ENCODE assay signal across 20 mouse cellular contexts in the genomic region with DNA sequence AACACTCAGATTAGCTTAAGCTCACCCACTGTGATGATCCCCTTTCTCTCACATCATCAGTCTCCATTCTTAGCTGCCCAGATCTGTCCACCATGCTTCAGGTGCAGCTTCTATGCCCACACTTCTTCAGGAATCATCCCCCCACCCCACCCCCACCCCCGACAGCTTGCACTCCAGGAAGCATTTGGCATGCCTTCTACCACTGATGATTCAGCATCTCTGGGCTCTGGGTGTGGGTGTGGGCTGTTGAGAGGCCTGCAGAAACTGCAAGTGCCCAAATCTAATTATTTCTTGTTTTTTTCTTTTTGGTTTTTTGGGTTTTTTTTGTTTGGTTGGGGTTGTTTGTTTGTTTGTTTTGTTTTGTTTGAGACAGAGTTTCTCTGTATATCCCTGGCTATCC. TPM values are rescaled to one million over a fixed set of nuclear protein-coding genes. Genes with fewer than 3 reads are reported as not detected.
A peak's percentile ranks its signal among the peaks of the same experiment; 100 is the strongest.
DNase-seq lines count a peak whose midpoint lies in the region; ATAC-seq lines count a peak whose summit lies in the region.
"Had no signal": no experiment of that assay in that cellular context is flagged by ENCODE, and none has a peak within 500 bp of the region (broad histone marks: within the 10 kb centered on the region; RNA-seq: fewer than 3 reads in every experiment).

No protein-coding gene starts in this region.

- WGBS in kidney, embryonic 15.5 days, result 63% methylated on average over 1 of the region's 1 CpGs

- no peak overlapping the region for H3K4me3 ChIP-seq in kidney, embryonic 15.5 days (replicated peaks)
- H3K4me3 ChIP-seq: embryonic facial prominence, embryonic 13.5 days; forebrain, embryonic 12.5 days; gastrocnemius, adult 2 months; heart, embryonic 13.5 days; hindbrain, embryonic 15.5 days had no signal

- 0 out of 2 replicates have a peak, but pooled peaks cover 3% of the 10 kb centered on the region for H3K4me1 ChIP-seq in kidney, embryonic 15.5 days
- H3K4me1 ChIP-seq: forebrain, embryonic 12.5 days; hindbrain, embryonic 15.5 days had no signal

- no peak overlapping the region for H3K9ac ChIP-seq in kidney, embryonic 15.5 days
- H3K9ac ChIP-seq: embryonic facial prominence, embryonic 13.5 days; forebrain, embryonic 12.5 days; heart, embryonic 13.5 days; hindbrain, embryonic 15.5 days had no signal

- H3K27me3 ChIP-seq in kidney, embryonic 15.5 days, result no peaks in the 10 kb centered on the region
- H3K27me3 ChIP-seq: embryonic facial prominence, embryonic 13.5 days; forebrain, embryonic 12.5 days; heart, embryonic 13.5 days; hindbrain, embryonic 15.5 days had no signal

- no peaks in the 10 kb centered on the region for H3K36me3 ChIP-seq in kidney, embryonic 15.5 days
- H3K36me3 ChIP-seq: embryonic facial prominence, embryonic 13.5 days; forebrain, embryonic 12.5 days; heart, embryonic 13.5 days; hindbrain, embryonic 15.5 days had no signal

- H3K27ac ChIP-seq in kidney, embryonic 15.5 days, result no peak overlapping the region
- H3K27ac ChIP-seq: embryonic facial prominence, embryonic 13.5 days; forebrain, embryonic 12.5 days; gastrocnemius, adult 2 months; hindbrain, embryonic 15.5 days had no signal

- no peak overlapping the region for H3K4me2 ChIP-seq in kidney, embryonic 15.5 days
- H3K4me2 ChIP-seq: embryonic facial prominence, embryonic 13.5 days; forebrain, embryonic 12.5 days; heart, embryonic 13.5 days; hindbrain, embryonic 15.5 days had no signal

- no peaks in the 10 kb centered on the region for H3K9me3 ChIP-seq in kidney, embryonic 15.5 days (replicated peaks)
- H3K9me3 ChIP-seq: embryonic facial prominence, embryonic 13.5 days; forebrain, embryonic 12.5 days; heart, embryonic 13.5 days; hindbrain, embryonic 15.5 days had no signal

- no peak for DNase-seq in kidney, postnatal 14 days
- peak; percentile 34 for DNase-seq in right cerebral cortex, adult 18-20 months
- no peak for DNase-seq in right cerebral cortex, postnatal 4 days
- DNase-seq in 416B (ENCODE audit: low read depth), result peak; percentile 53
- DNase-seq in brain, adult 2 months (ENCODE audit: low read depth, low spot score), result peak; percentile 74
- DNase-seq in kidney, adult 18-20 months, result no peak
- DNase-seq in adipocyte (ENCODE audit: low spot score), result no peak
- DNase-seq: adrenal gland, postnatal 25 days; cerebellum, adult 2 months; cerebellum, postnatal 25 days; gastrocnemius, adult 2 months; gastrocnemius, postnatal 25 days; heart, postnatal 36 days had no signal

- ATAC-seq in kidney, embryonic 15.5 days (replicated peaks; ENCODE audit: low FRiP score), result 0 out of 2 replicates have a peak, but pooled peaks have one; percentile 15
- ATAC-seq: forebrain, embryonic 16.5 days; intestine, embryonic 16.5 days had no signal

RNA-seq across cellular contexts. Expression of a gene that starts 9.0 kb away (rescaled TPM):
- 5.8 and 6.5 TPM in 2 replicates for polyA plus RNA-seq in kidney, embryonic 15.5 days (2015; fragmentation: Nextera tagmentation; extraction: Ambion mirVana)

RNA-seq across cellular contexts. Expression of a gene that starts 45.1 kb away (rescaled TPM):
- 50.2 and 50.7 TPM in 2 replicates for polyA plus RNA-seq in kidney, embryonic 15.5 days (2015; fragmentation: Nextera tagmentation; extraction: Ambion mirVana)

Comparison
In these comparisons a context has a peak if more than half of its experiments do, and no peak if none do; other contexts are left out.
1. DNase-seq: peak in right cerebral cortex, adult 18-20 months (single experiment), 416B (single experiment) and brain, adult 2 months (single experiment); none in kidney, postnatal 14 days (single experiment), right cerebral cortex, postnatal 4 days (single experiment), kidney, adult 18-20 months (single experiment) and adipocyte (single experiment).